Mouse (Mus musculus): Measurements from ENCODE around the gene Nup43.

GRCm38 (mm10) chr10:7682249-7682648 is 14.9 kb downstream of the Nup43 start:
- TF ChIP-seq POLR2A (IDR thresholded peaks at IDR 0.05; ENCODE audit: control insufficient read depth in 1 of 2, insufficient read depth in 1 of 2, low read depth in 1 of 2, low read length in 2 of 2, poor library complexity in 1 of 2) (no peak), CTCF (IDR thresholded peaks at IDR 0.05 in 2 of 3, conservative IDR thresholded peaks at IDR 0.05 in 1 of 3; ENCODE audit: control insufficient read depth in 1 of 3, insufficient read depth in 1 of 3, low read depth in 2 of 3, low read length in 3 of 3, poor library complexity in 1 of 3, severe bottlenecking in 1 of 3) (no peak), TAL1 (IDR thresholded peaks at IDR 0.05; ENCODE audit: low read length) (no peak), CHD2 (IDR thresholded peaks at IDR 0.05; ENCODE audit: low read length) (no peak), HCFC1 (IDR thresholded peaks at IDR 0.05; ENCODE audit: low read depth, low read length) (no peak), ELF1 (IDR thresholded peaks at IDR 0.05; ENCODE audit: low read depth, low read length) (no peak), MAX (IDR thresholded peaks at IDR 0.05; ENCODE audit: low read length) (no peak), GATA1 (IDR thresholded peaks at IDR 0.05; ENCODE audit: low read depth, low read length) (no peak), KAT2A (conservative IDR thresholded peaks at IDR 0.05; ENCODE audit: low read depth, low read length) (no peak), MYC (IDR thresholded peaks at IDR 0.05; ENCODE audit: low read depth, low read length) (no peak), USF1 (IDR thresholded peaks at IDR 0.05; ENCODE audit: low read depth, low read length) (no peak), ETS1 (IDR thresholded peaks at IDR 0.05; ENCODE audit: low read depth, low read length) (no peak), MAFK (IDR thresholded peaks at IDR 0.05; ENCODE audit: borderline replicate concordance, low read depth, low read length) (no peak), MYB (IDR thresholded peaks at IDR 0.05; ENCODE audit: low read depth, low read length) (no peak)
